Mouse (Mus musculus): ENCODE measurements around the gene Ephb1.

Ephb1 gene

GRCm38 (mm10) chr9:102354561-102354973, at the start of gene Ephb1:
Ephb1 (minus strand) TSS chr9:102354693.
- in situ Hi-C loops (cut with MboI; ENCODE audit: low sequenced_read_pairs), result no loop called here

GRCm38 (mm10) chr9:102403086-102404021, 48.9 kb upstream of the Ephb1 start:
- in situ Hi-C loops (cut with MboI; ENCODE audit: low sequenced_read_pairs), result no loop called here

GRCm38 (mm10) chr9:102402671-102403070, 48.2 kb upstream of the Ephb1 start:
- in situ Hi-C loops (cut with MboI; ENCODE audit: low sequenced_read_pairs), result no loop called here

GRCm38 (mm10) chr9:102388266-102388665, 33.8 kb upstream of the Ephb1 start:
- in situ Hi-C loops (cut with MboI; ENCODE audit: low sequenced_read_pairs), result no loop called here

GRCm38 (mm10) chr9:102386816-102387215, 32.3 kb upstream of the Ephb1 start:
- in situ Hi-C loops (cut with MboI; ENCODE audit: low sequenced_read_pairs), result no loop called here

GRCm38 (mm10) chr9:102380235-102380634, 25.7 kb upstream of the Ephb1 start:
- in situ Hi-C loops (cut with MboI; ENCODE audit: low sequenced_read_pairs), result no loop called here

GRCm38 (mm10) chr9:102374661-102375060, 20.2 kb upstream of the Ephb1 start:
- in situ Hi-C loops (cut with MboI; ENCODE audit: low sequenced_read_pairs), result no loop called here

- in situ Hi-C loops (cut with MboI; ENCODE audit: low sequenced_read_pairs), result no loop called here
Measured at GRCm38 (mm10) chr9:102373886-102374285, 19.4 kb upstream of the Ephb1 start.

GRCm38 (mm10) chr9:102371936-102372335, 17.4 kb upstream of the Ephb1 start:
- in situ Hi-C loops (cut with MboI; ENCODE audit: low sequenced_read_pairs), result no loop called here

- in situ Hi-C loops (cut with MboI; ENCODE audit: low sequenced_read_pairs), result no loop called here
Measured at GRCm38 (mm10) chr9:102371036-102371770, 16.7 kb upstream of the Ephb1 start.

- in situ Hi-C loops (cut with MboI; ENCODE audit: low sequenced_read_pairs), result no loop called here
Measured at GRCm38 (mm10) chr9:102370141-102370540, 15.6 kb upstream of the Ephb1 start.

GRCm38 (mm10) chr9:102369141-102369540, 14.6 kb upstream of the Ephb1 start:
- in situ Hi-C loops (cut with MboI; ENCODE audit: low sequenced_read_pairs), result no loop called here

- in situ Hi-C loops (cut with MboI; ENCODE audit: low sequenced_read_pairs), result no loop called here
Measured at GRCm38 (mm10) chr9:102367796-102368195, 13.3 kb upstream of the Ephb1 start.

- in situ Hi-C loops (cut with MboI; ENCODE audit: low sequenced_read_pairs), result no loop called here
Measured at GRCm38 (mm10) chr9:102365536-102365935, 11.0 kb upstream of the Ephb1 start.

GRCm38 (mm10) chr9:102359311-102359710, 4.8 kb upstream of the Ephb1 start:
- in situ Hi-C loops (cut with MboI; ENCODE audit: low sequenced_read_pairs), result no loop called here

- in situ Hi-C loops (cut with MboI; ENCODE audit: low sequenced_read_pairs), result no loop called here
Measured at GRCm38 (mm10) chr9:102358711-102359110, 4.2 kb upstream of the Ephb1 start.

- in situ Hi-C loops (cut with MboI; ENCODE audit: low sequenced_read_pairs), result no loop called here
Measured at GRCm38 (mm10) chr9:102358011-102358410, 3.5 kb upstream of the Ephb1 start.

GRCm38 (mm10) chr9:102356516-102356915, 2.0 kb upstream of the Ephb1 start:
- in situ Hi-C loops (cut with MboI; ENCODE audit: low sequenced_read_pairs), result no loop called here

- in situ Hi-C loops (cut with MboI; ENCODE audit: low sequenced_read_pairs), result no loop called here
Measured at GRCm38 (mm10) chr9:102355726-102356125, 1.2 kb upstream of the Ephb1 start.

GRCm38 (mm10) chr9:102353636-102354491, 629 bp downstream of the Ephb1 start:
- in situ Hi-C loops (cut with MboI; ENCODE audit: low sequenced_read_pairs), result no loop called here

Measured in CH12F3 (cell line).